ENCODE assay signal across 18 mouse cellular contexts in the genomic region with DNA sequence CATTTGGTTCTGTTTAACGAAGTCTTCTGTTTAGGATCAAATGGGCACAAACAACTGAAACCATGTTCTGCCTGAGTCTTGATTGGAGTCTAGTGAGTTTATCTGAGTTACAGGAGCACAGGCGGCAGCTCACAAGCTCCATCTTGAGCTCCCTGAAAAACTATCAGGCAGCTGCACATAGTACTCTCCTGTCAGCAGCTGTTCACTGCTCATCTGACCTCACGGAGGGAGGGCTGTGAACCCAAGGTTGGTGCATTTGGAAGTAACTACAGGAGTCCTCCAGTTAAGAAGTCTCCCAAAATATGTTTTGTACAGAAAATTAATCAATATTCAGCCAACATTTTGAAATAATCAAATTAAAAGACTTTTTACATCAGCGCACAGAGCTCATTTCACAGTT. TPM values are rescaled to one million over a fixed set of nuclear protein-coding genes. Genes with fewer than 3 reads are reported as not detected.
"Had no signal": no experiment of that assay in that cellular context is flagged by ENCODE, and none has a peak within 500 bp of the region (broad histone marks: within the 10 kb centered on the region; RNA-seq: fewer than 3 reads in every experiment).

No protein-coding gene starts in this region.

- H3K27me3 ChIP-seq: lung, embryonic 15.5 days; megakaryocyte, embryonic 14.5 days; midbrain, embryonic 12.5 days; neural tube, embryonic 12.5 days had no signal

- H3K27ac ChIP-seq: lung, embryonic 15.5 days; macrophage; midbrain, embryonic 12.5 days; neural tube, embryonic 12.5 days had no signal

- H3K4me3 ChIP-seq: lung, embryonic 15.5 days; megakaryocyte, embryonic 14.5 days; midbrain, embryonic 12.5 days; neural tube, embryonic 12.5 days had no signal

- H3K9ac ChIP-seq: liver, postnatal 0 days; lung, embryonic 15.5 days; midbrain, embryonic 12.5 days; neural tube, embryonic 12.5 days had no signal

- ATAC-seq: liver, postnatal 0 days; lung, postnatal 0 days; midbrain, embryonic 16.5 days had no signal

- DNase-seq: liver, postnatal 0 days; lung, adult 2 months; lung, postnatal 14 days; lung, postnatal 36 days; midbrain, embryonic 14.5 days; right cerebral cortex, postnatal 14 days; spleen, adult 18-20 months; thymus, adult 18-20 months; thymus, postnatal 14 days; thymus, postnatal 36 days had no signal

- H3K4me1 ChIP-seq: lung, embryonic 15.5 days; midbrain, embryonic 12.5 days; neural tube, embryonic 12.5 days had no signal

- H3K4me2 ChIP-seq: lung, embryonic 15.5 days; midbrain, embryonic 12.5 days; neural tube, embryonic 12.5 days had no signal

- H3K9me3 ChIP-seq: lung, embryonic 15.5 days; megakaryocyte, embryonic 14.5 days; midbrain, embryonic 12.5 days; neural tube, embryonic 12.5 days had no signal

RNA-seq across cellular contexts. Expression of a gene that starts 48.8 kb away (rescaled TPM):
- polyA plus RNA-seq: lung, postnatal 0 days; macrophage; midbrain, embryonic 14.5 days; midbrain, embryonic 16.5 days; neural tube, embryonic 14.5 days had no signal
